Mouse (Mus musculus): ENCODE measurements at regions not wholly inside any gene's neighbourhood (a gene's known extent, or its start where the extent isn't known, plus 50 kb on each side); places are given as distances from the start of the nearest gene placed in this dataset.

GRCm38 (mm10) chr8:38766626-38767226 lies 1773.3 kb downstream of the AI429214 start:
- no peak for TF ChIP-seq CHD2 (IDR thresholded peaks at IDR 0.05; ENCODE audit: low read depth, low read length)
- TF ChIP-seq MAFK (IDR thresholded peaks at IDR 0.05; ENCODE audit: insufficient read depth, low read depth, low read length), result no peak
- no peak for TF ChIP-seq HCFC1 (IDR thresholded peaks at IDR 0.05; ENCODE audit: borderline replicate concordance, insufficient read depth, low read length)
- TF ChIP-seq ZNF384 (IDR thresholded peaks at IDR 0.05; ENCODE audit: low read depth, low read length), result no peak

Data from ES-E14 (cell line).